Mouse (Mus musculus) cortical plate, adult 2 months (tissue): ENCODE results near the gene Fbxo36.

ENCODE experiments used
- CTCF ChIP-seq: fragments of 200-500 bp; IDR thresholded peaks from 2 replicates; pipeline ENCODE4 v1.5.1; 2011; ENCODE audit warnings: mild to moderate bottlenecking, control low read depth, low read length; ENCODE audit not compliant: insufficient read depth; ENCODE audit errors: extremely low read depth
- POLR2A ChIP-seq: fragments of 200-500 bp; IDR thresholded peaks from 2 replicates; pipeline ENCODE4 v1.6.1; 2011; ENCODE audit warnings: mild to moderate bottlenecking, low read length, control low read depth; ENCODE audit not compliant: insufficient read depth; ENCODE audit errors: extremely low read depth

DNA sequence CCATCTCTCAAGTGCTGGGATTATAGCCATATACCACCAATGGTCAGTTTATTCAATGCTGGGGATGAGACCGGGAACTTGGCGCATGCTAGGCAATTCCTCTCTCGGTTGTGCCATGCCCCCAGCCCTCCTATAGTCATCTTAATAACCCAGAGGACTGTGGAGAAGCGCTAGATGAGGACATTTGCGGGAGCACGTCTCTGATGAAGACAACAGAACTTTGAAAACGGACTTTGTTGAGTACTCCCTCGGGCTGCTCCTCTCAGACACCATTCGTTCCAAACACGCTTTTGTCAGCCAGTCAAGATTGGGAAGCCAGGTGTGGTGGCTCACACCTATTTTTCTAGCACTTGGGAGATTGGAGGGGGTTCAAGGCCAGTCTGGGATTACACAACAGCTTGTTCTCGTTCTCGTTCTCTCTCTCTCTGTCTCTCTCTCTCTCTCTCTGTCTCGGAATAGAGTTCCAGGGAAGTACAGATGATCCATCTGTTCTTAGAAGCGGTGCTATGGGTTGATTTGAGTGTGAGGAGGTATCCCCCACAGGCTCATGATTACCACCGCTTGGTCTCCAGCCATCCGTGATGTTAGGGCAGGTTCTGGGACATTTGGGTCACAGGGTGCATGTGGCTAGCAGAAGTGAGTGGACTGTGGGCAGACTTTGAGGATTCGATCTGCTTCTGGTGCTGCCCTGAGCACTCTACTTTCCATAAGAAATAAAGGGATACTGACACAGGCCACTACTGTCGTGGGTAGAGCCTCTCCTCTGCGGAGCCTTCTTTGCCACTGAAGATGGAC, 97.3 kb downstream of the Fbxo36 start:
- TF ChIP-seq CTCF: no peak
- TF ChIP-seq POLR2A: no peak
